Mouse (Mus musculus): Measurements from ENCODE around the gene Bloc1s3.
"Not testable (repeated sequence)": the region's sequence is repeated elsewhere in the genome, so short reads cannot be mapped to it uniquely, and the experiment has no call there.

The Bloc1s3 gene

DNA sequence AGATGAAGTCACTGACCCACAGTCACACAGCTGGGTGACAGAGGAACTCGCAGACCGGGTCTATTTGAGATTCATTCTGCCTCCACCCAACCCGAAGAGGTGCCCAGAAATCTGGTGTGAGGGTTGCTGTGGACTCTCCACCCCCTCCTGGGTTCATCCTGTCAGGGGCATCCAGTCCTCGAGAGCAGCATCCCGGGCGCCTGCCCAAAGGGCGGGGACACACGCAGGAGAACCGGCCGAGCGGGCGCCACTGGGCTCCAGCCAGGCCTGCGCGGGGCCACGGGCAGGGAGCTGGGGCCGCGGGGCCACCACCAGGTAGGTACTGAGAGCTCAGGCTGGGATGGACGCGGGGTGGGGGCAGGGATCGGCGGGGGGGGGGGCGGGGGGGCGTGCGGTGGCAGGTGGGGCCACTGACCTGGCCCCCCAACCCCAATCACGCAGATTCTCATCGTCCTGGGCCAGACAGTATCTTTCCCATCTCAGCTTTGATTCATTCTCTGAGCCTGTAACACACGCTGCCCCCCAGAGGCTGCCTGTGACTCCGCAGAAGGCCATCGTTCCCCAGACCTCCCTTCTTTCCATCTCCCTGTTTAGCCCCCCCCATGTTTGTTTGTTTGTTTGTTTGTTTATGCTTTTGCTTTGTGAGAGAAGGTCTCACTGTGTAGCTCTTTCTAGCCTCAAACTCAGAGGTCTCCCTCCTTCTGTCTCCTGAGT lies 9.6 kb upstream of the Bloc1s3 start, which contains the start of gene Nkpd1:
Gene Nkpd1 (plus strand): TSS at position 187 of the 714 bp plus-strand sequence.
- DNase-seq (ENCODE audit: low read depth): no peak

DNA sequence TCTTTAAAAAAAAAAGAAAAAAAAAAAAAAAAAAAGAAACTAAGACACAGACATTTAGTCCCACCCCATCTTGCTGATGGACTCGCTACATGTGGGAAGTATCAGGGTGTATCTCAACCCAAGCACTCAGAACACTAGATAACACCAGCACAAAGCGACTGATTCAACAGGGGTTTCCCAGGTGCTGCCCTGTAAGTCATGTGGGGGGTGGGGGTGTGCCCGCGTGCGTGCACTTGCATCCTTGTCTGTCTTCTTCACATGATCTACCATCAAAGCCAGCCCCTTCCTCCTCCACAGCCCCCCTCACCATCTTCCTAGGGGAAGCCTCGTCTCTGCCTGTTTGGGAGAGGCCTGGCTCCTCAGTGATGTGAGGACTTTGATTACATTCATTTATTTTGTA lies 4.2 kb upstream of the Bloc1s3 start:
- DNase-seq (ENCODE audit: low read depth): no peak

- not testable (repeated sequence) for DNase-seq (ENCODE audit: low read depth)
Measured at GRCm38 (mm10) chr7:19511934-19512333, 3.8 kb upstream of the Bloc1s3 start.

DNA sequence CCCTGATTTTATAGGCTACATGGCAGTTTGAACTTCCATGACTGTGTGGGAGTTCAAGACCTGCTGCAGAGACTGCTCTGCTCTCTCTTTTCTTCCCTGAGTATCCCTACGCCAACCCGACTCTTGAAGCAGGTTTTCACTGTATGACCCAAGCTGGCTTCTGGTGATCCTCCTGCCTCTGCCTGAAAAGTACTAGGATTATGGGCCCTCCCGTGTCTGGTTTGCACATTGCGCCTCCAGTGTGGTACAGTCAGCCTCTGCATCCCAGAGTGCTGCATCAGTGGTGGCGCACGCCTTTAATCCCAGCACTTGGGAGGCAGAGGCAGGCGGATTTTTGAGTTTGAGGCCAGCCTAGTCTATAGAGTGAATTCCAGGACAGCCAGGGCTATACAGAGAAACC lies 1.6 kb upstream of the Bloc1s3 start:
- peak; percentile 42 for DNase-seq (ENCODE audit: low read depth)

DNA sequence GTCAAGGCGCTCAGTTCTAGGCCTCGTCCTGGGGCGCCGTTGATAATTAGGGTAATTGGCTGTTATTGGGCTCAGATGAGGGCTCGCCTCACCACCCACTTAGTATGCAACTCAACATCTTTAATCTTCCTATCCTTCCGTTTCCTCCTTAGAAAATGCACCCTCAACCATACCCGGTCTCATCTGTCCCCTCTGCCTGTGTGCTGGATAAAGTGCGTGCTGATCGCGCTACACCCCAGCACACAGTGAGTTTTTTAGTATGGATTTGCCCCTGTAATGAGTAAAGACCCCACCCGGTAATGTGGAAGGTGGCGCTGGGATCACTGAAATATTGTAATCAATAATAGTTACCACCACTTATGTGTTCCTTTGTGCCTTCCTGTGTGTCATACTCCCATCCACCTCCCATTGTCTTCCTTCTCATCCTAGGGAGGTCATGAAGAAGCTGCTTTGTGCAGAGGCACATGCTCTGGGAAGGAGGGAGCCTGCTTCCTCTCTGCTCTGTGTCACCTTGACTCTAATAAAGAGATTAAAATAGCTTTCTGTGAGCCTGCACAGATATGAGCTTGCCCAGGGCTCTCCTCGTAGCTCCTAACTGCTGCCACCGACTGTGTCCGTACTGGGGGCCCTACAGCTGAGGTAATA lies 879 bp upstream of the Bloc1s3 start:
- no peak for DNase-seq (ENCODE audit: low read depth)

DNA sequence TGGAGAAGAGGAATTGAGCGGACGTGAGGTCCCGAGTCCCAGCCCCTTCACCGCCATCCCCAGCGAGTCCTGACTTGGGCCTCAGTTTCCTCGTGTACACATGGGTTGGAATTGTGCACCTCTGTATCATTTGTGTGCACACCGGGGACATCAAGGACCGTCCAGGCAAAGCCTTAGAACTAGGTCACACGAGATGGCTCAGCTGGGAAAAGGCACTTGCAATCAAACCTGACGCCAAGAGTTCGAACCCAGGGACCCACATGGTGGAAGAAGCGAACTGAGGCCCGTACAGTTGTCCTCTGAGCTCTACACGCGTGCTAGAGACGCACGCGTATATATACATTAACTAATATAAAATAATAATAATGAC lies 570 bp downstream of the Bloc1s3 start:
- no peak for DNase-seq (ENCODE audit: low read depth)

DNA sequence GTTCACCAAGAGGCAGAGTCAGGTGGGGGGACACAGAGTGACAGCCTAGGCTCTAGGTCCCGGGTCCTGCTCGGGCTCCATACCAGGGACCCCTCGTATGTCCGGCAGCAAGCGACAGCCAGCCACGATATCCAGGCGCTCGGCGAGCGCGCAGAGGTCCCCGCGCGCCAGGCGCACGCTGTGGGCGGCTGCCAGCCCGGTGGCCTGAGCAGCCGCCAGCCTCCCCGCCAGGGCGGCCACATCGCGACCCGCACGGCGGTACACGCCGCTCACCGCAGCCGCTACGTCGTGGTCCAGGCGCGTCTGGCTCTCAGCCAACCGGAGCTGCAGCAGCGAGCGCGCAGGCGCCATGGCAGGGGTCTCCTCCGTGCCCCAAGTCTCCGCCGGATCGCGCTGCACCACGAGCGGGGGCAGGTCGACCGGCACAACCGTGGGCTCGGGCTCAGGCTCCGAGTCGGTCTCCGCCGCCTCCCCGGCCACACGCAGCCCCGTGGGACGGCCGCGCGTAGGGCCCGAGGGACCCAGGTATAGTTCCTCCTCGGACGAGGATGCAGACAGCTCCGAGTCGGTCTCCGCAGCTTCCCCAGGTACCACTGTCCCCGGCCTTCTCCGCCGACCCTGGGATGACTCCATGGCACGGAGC lies 1.1 kb downstream of the Bloc1s3 start:
- DNase-seq (ENCODE audit: low read depth): no peak

- DNase-seq (ENCODE audit: low read depth): peak; percentile 43
Measured at GRCm38 (mm10) chr7:19506326-19506725, 1.8 kb downstream of the Bloc1s3 start.

- DNase-seq (ENCODE audit: low read depth): peak; percentile 72
Measured at GRCm38 (mm10) chr7:19503481-19504068, 4.6 kb downstream of the Bloc1s3 start.

DNA sequence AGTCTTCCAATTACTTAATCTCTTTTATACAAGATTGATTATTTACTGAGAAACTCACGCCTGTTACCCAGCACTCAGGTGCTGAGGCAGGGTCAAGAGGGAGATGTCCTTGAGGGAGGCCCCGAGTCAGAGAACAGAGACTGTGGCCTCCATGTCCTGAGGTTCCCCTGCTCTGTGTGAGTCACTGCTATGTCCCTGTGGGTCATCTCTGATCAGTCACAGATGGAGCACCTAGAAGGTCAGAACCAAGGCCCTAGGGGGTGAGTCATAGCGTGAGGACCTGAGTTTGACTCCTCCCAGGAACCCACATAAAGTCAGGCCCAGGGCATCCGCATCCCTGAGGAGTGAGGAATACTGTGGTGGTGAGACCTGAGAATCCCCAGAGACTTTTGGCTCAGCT lies 6.5 kb downstream of the Bloc1s3 start:
- DNase-seq (ENCODE audit: low read depth): peak; percentile 92

GRCm38 (mm10) chr7:19500420-19501363 lies 7.5 kb downstream of the Bloc1s3 start:
- DNase-seq (ENCODE audit: low read depth): peak; percentile 93

- DNase-seq (ENCODE audit: low read depth): no peak
Measured at GRCm38 (mm10) chr7:19498326-19498725, 9.8 kb downstream of the Bloc1s3 start.

GRCm38 (mm10) chr7:19496214-19496555 lies 12.0 kb downstream of the Bloc1s3 start:
- peak; percentile 55 for DNase-seq (ENCODE audit: low read depth)

GRCm38 (mm10) chr7:19495521-19496213 lies 12.5 kb downstream of the Bloc1s3 start:
- no peak for DNase-seq (ENCODE audit: low read depth)

DNA sequence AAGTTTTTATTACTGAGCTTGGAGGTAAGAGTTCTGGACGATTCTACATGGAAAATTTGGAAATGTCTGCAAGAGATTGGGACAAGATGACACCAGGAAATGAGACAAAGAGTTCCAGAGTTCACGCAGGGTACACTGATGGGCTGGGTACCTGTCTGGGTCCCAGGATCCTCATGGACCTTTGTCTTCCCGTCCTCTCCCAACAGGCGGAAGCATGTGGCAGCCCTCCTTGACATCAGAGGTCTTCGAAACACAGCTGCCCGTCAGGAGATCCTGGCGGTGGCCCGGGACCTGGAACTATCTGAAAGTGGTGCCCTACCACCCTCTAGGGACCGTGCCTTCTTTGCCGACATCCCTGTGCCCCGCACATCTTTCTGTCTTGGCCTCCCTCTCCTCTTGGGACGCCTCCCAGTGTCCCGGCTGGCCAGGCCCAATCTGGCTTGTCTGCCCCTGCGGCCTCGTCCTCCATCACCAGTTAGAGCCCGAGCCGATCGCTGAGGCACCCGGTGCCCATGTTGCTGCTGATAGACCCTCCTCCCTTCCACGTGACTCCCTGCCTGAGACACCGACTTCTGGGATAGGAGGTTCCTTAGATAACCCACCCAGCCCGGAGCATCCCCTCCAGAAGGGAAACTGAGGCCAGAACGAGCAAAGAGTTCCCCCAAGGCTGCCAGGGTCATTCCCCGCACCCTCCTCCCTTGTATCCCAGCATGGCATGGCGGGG lies 13.3 kb downstream of the Bloc1s3 start:
- no peak for DNase-seq (ENCODE audit: low read depth)

DNA sequence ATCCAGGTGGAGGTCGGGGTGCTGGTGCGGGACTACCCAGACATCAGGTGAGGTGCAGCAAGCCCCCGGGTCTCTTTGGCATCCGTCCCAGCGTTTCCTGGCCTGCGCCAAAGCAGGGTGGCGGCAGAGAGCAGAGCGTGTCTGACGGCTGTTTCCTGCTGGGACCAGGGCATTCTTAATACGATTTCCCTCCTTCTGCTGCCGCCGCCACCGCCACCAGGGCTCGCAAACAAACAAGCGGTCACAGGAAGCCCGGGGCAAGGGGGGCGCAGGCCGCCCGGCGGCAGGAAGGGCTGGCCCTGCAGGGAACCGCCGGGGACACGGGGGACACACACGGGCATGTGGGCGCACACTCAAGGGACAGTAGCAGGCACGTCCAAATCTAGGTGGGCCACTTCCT lies 16.4 kb downstream of the Bloc1s3 start:
- peak; percentile 74 for DNase-seq (ENCODE audit: low read depth)

GRCm38 (mm10) chr7:19489525-19489924 lies 18.6 kb downstream of the Bloc1s3 start:
- no peak for DNase-seq (ENCODE audit: low read depth)

DNA sequence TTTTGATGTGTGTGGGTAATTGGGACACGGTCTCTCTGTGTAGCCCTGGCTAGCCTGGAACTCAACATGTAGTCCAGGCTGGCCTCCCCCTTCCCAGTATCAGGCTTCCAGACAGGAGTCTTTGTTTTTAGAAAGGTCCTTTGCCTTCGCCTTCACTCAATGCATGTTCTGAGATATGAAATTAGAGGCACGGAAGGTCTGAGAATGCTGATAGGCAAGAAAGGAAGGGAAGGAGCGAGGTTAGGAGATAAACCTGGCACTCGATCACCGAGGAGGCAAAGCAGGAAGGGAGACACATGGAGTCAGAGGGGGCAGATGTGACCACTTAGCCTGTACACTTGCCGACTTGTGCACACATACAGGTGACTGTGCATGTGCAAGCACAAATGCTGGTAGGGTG lies 21.6 kb downstream of the Bloc1s3 start:
- DNase-seq (ENCODE audit: low read depth): no peak

DNA sequence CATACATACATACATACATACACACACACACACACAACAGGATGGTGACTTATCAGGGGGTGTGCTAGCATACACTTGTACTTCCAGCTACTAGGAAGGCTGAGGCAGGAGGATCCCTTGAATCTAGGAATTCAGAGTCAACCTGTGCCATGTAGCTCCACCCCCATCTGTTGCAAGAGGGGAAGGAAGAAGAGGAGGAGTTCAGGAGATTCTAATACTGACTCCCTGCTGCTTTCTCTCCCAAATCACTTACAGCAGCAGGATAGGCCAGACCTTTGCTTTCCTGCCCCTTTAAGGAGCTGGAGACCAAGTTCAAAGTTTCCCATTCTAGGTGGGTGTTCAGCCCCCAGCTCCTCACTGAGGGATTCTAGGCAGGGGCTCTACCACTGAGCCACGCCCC lies 22.7 kb downstream of the Bloc1s3 start:
- no peak for DNase-seq (ENCODE audit: low read depth)

GRCm38 (mm10) chr7:19483281-19483680 lies 24.9 kb downstream of the Bloc1s3 start:
- no peak for DNase-seq (ENCODE audit: low read depth)
